Mouse (Mus musculus) liver, embryonic 14.5 days (tissue): ENCODE measurements at regions not wholly inside any gene's neighbourhood (a gene's known extent, or its start where the extent isn't known, plus 50 kb on each side); places are given as distances from the start of the nearest gene placed in this dataset.

Experiments
- CTCF ChIP-seq: IDR thresholded peaks from 2 replicates; pipeline ENCODE4 v1.5.1; 2016; ENCODE audit warnings: antibody characterized with exemption, low read depth, control low read depth
- EP300 ChIP-seq: IDR thresholded peaks from 2 replicates; pipeline ENCODE4 v1.6.1; 2016; ENCODE audit warnings: antibody characterized with exemption, low read depth

GRCm38 (mm10) chr17:75870492-75870891, 318.7 kb upstream of the Fam98a start:
- TF ChIP-seq CTCF (no peak), EP300 (no peak)
